Mouse (Mus musculus) lung, adult 2 months (tissue): Measurements from ENCODE around the gene Mthfd1l. TPM values are rescaled to one million over a fixed set of nuclear protein-coding genes. Genes with fewer than 3 reads are reported as not detected.

ENCODE experiments used
- DNase-seq: peaks from one replicate; pipeline ENCODE4 v3.0.0; 2022
- H3K4me1 ChIP-seq: fragments of 200-500 bp; 2 replicates; pipeline ENCODE4 v1.6.1; 2011; ENCODE audit warnings: low read length; ENCODE audit not compliant: control insufficient read depth, insufficient read depth
- H3K4me3 ChIP-seq: fragments of 200-500 bp; replicated peaks from 2 replicates; pipeline ENCODE3; 2011; ENCODE audit warnings: low read depth, mild to moderate bottlenecking, control low read depth, low read length; ENCODE audit errors: extremely low read depth
- CTCF ChIP-seq: fragments of 200-500 bp; IDR thresholded peaks from 2 replicates; pipeline ENCODE4 v1.5.1; 2011; ENCODE audit warnings: mild to moderate bottlenecking, low read length, control low read depth; ENCODE audit not compliant: insufficient read depth
- POLR2A ChIP-seq: fragments of 200-500 bp; IDR thresholded peaks from 2 replicates; pipeline ENCODE4 v1.6.1; 2011; ENCODE audit warnings: low read depth, mild to moderate bottlenecking, control low read depth, low read length, borderline replicate concordance; ENCODE audit errors: extremely low read depth
- WGBS: fragments of 180-500 bp; shearing (Covaris S2); methylation state at CpG from one replicate; pipeline ENCODE4 v1.1.7; 2018; 5-methylcytosine and 5-hydroxymethylcytosine counted together
- polyA plus RNA-seq: library from polyadenylated mRNA; depleted of rRNA; stranded (reverse); fragments of >200 nt; gene quantifications from 2 replicates; pipeline ENCODE4 v1.2.3, GENCODE M21; 2012

Gene Mthfd1l
- polyA plus RNA-seq, 1 experiment, result 1.1 TPM

DNA sequence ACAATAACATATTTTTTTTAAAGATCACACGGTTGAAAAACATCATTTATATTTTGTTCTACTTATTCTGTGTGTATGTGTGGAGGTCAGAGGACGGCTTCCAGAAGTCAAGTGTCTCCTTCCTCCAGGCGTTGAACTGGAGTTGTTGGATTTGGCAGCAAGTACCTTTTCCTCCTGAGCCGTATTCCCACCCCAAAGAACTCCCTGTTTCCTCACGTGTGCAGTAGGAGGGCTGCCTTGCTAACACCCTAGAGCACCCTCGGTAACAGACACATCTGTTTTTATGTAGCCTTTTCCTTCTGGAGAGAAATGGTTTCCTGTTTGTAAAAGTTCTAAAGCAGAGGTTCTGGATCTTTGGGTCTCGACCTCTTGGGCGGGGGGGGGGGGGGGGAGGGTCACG is 60.8 kb downstream of the Mthfd1l start:
- Histone ChIP-seq H3K4me1 (no peaks in the 10 kb centered on the region), H3K4me3 (no peak overlapping the region)
- TF ChIP-seq POLR2A (no peak), CTCF (no peak)
- DNase-seq, result no peak
- WGBS, result 49% methylated on average over 9 of the region's 9 CpGs

DNA sequence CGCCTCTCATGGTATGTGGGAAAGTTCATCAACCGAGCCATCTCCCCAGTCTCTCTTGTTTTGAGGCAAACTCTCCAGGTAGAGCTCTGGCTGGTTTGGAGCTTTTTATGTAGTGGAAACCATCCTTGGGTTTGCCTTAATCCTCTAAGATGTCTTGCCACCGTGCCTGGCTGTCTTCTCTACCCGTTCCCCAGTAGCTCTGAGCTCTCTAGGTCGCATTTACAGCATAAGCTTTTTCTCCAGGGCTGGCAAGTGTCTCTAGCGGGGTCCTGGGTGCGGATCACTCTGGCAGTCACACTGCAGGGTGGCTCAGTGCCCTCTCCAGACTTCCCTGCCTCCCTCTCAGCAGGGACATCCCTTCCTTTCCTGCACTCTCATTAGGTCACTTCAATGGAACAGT is 63.6 kb downstream of the Mthfd1l start:
- Histone ChIP-seq H3K4me3 (no peak overlapping the region), H3K4me1 (no peaks in the 10 kb centered on the region)
- TF ChIP-seq CTCF, result no peak
- TF ChIP-seq POLR2A, result no peak
- DNase-seq, result no peak
- 92% methylated on average over 7 of the region's 7 CpGs for WGBS

DNA sequence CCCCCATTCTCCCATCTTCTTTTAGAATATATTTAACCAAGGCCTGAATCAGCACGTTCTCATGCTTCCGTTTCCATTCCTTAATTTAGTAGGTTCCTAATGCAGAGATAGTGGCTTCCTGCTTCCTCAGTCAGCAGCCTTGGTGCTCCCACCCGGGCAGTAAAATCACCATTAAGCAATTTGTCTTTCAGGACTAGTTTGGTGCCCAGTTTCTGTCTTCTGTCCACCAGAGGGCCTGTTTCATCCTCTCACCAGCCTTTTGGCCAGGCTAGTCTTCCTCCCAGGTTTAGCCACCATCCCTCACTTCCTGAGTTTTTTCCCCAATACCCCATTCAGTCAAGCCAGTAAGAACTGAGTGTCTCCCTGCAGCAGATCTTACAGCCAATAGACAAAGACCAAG is 64.1 kb downstream of the Mthfd1l start:
- WGBS, result 42% methylated on average over 3 of the region's 3 CpGs
- DNase-seq, result no peak
- Histone ChIP-seq H3K4me3 (no peak overlapping the region), H3K4me1 (no peaks in the 10 kb centered on the region)
- no peak for TF ChIP-seq POLR2A
- TF ChIP-seq CTCF, result 0 out of 2 replicates have a peak, but pooled peaks have one; percentile 28

DNA sequence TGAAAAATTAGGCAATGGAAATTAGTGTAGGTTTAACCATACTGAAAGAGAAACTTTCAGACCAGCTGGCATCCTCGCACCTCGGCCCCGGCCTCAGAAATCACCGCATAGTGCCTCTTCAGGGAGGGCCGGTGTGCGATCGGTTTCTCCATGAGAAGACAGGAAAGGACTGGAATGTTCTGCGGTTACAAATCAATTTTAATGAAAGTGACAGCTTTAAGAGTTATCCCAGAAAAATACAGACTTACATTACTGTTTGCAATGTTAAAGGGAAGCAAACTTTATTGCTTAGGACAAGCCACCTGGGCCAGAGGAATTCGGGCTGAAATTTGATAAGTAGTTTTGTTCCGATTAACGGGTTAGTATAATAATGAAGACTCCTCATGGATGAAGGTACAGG is 65.7 kb downstream of the Mthfd1l start:
- 97% methylated on average over 11 of the region's 11 CpGs for WGBS
- Histone ChIP-seq H3K4me3 (no peak overlapping the region), H3K4me1 (no peaks in the 10 kb centered on the region)
- no peak for DNase-seq
- TF ChIP-seq CTCF (no peak), POLR2A (no peak)

DNA sequence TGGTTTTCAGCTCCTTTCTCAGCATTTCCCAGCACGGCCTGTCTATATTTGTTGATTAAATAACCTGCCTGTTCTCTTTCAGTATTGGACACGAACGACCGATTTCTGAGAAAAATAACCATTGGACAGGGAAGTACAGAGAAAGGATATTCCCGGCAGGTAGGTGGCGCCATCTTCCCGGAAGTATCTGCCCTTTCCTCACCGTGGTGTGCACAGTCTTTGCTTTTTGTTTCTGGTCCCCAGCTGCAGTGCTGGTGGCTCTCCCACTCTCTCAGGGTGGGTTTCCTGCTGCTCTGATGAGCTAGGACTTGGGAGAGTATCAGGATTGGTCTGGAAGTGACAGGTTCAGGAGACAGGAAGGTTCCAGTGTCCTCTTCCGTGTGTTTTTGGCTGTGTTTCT is 68.8 kb downstream of the Mthfd1l start:
- WGBS, result 51% methylated on average over 9 of the region's 9 CpGs
- H3K4me3 ChIP-seq, result peak overlapping the region; percentile 4
- TF ChIP-seq CTCF (peak; percentile 81), POLR2A (no peak)
- no peaks in the 10 kb centered on the region for H3K4me1 ChIP-seq
- peak; percentile 35 for DNase-seq

DNA sequence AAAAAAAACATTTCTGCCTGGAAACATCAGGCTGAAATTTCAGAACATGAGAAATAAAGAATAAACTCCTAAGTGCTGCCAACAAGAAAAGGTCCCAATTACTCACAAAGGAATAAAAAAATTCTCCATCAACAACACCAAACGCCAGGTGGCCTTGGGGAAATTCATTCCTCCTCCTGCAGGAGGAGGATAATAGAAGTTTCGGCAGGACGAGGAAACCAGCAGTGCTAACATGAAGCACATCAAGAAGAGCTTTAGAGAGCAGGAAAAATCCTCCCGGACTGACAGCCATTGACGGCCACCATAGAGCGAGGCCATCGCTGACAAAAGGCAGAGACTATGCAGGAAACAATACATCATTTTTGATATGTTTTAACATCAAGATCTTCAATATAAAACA is 71.5 kb downstream of the Mthfd1l start:
- DNase-seq, result no peak
- Histone ChIP-seq H3K4me1 (peaks cover 5% of the 10 kb centered on the region; the same call in 1 of the 2 replicates), H3K4me3 (no peak overlapping the region)
- TF ChIP-seq POLR2A, result no peak
- TF ChIP-seq CTCF, result no peak
- 57% methylated on average over 7 of the region's 7 CpGs for WGBS

DNA sequence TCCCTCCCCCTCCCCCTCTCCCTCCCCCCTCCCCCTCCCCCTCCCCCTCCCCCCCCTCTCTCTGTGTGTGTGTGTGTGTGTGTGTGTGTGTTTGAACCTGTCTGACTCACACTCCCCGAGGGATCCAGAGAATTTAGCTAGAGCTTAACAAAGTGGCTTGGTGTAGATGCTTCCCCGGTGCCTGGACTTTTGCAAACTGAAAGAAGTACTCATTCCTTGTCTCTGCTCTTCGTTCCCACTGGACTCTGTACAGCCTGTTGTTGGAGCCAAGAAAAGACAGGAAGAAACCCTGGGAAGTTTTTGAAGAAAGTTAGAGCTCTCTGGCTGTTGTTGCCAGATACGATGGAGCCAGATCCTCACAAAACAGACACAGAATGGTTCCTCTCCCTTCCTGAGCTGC is 73.6 kb downstream of the Mthfd1l start:
- DNase-seq, result no peak
- 26% methylated on average over 4 of the region's 4 CpGs for WGBS
- H3K4me3 ChIP-seq, result no peak overlapping the region
- peaks cover 5% of the 10 kb centered on the region; the same call in 1 of the 2 replicates for H3K4me1 ChIP-seq
- TF ChIP-seq POLR2A, result no peak
- no peak for TF ChIP-seq CTCF

DNA sequence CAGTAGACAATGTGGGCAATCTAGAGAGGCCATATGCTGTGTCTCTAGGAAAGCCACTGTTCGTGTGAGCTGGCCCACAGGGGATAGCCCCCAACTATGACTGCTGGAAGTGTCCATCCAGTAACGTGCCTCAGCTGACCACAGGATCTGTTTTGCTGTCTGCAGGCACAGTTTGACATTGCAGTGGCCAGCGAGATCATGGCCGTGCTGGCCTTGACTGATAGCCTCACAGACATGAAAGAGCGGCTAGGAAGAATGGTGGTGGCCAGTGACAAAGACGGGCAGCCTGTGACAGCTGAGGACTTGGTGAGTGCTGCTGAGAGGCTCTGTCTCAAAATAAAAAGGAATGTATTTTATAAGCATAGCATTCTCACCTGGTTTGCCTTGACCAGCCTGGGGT is 74.7 kb downstream of the Mthfd1l start:
- Histone ChIP-seq H3K4me3 (no peak overlapping the region), H3K4me1 (peaks cover 5% of the 10 kb centered on the region; the same call in 1 of the 2 replicates)
- 88% methylated on average over 6 of the region's 6 CpGs for WGBS
- no peak for DNase-seq
- no peak for TF ChIP-seq CTCF
- no peak for TF ChIP-seq POLR2A

DNA sequence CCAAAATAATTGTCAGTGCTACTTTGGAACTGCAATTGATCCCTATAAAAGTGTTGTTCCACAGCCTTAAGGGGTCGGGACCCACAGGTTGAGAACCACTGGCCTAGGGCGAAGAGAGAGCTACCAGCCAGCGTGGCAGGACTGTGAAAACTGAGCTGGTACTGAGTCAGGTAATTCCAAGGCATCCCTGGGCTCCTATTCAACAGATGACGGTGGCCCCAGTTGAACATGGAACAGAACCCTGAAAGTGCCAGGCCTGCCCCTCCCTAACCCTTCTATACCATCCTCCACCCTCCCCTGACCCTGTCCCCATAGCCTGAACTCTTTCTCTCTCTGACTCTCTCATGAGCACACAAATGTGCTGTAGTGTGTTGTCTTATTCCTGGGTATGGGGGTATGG is 77.3 kb downstream of the Mthfd1l start:
- DNase-seq, result no peak
- Histone ChIP-seq H3K4me1 (peaks cover 5% of the 10 kb centered on the region; the same call in 1 of the 2 replicates), H3K4me3 (no peak overlapping the region)
- 96% methylated on average over 4 of the region's 4 CpGs for WGBS
- TF ChIP-seq POLR2A (no peak), CTCF (no peak)

DNA sequence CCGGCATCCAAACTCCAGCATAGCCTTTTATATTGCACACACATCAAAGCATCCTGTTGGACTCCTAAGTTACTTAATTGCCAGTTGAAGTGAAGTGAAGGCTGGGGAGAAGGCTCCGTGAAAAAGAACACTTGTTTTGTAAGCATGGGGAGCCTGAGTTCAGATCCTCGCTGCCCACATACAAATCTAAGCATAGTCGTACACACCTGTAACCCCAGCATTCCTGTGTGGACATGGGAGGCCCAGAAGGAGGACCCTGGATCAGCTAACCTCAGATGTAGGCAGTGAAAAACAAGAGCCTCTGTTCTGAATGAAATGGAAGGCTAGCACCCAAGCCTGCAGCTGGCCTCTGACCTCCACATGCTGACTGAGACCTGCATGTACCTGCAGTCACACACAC is 79.8 kb downstream of the Mthfd1l start:
- H3K4me1 ChIP-seq, result no peaks in the 10 kb centered on the region; the same call in 1 of the 2 replicates
- H3K4me3 ChIP-seq, result no peak overlapping the region
- 77% methylated on average over 4 of the region's 4 CpGs for WGBS
- DNase-seq, result no peak
- no peak for TF ChIP-seq CTCF
- no peak for TF ChIP-seq POLR2A
